Mouse (Mus musculus) small intestine, adult 2 months (tissue): Measurements from ENCODE around the gene Gab2.

ENCODE experiments used
- CTCF ChIP-seq: fragments of 200-500 bp; IDR thresholded peaks from 2 replicates; pipeline ENCODE4 v1.5.1; 2012; ENCODE audit warnings: low read depth, mild to moderate bottlenecking, control low read depth, inconsistent platforms, low read length, moderate library complexity, mixed read lengths; ENCODE audit not compliant: insufficient replicate concordance, insufficient read length; ENCODE audit errors: extremely low read depth
- POLR2A ChIP-seq: fragments of 200-500 bp; IDR thresholded peaks from 2 replicates; pipeline ENCODE4 v1.6.1; 2012; ENCODE audit warnings: low read depth, mild to moderate bottlenecking, control low read depth, inconsistent platforms, low read length, moderate library complexity

DNA sequence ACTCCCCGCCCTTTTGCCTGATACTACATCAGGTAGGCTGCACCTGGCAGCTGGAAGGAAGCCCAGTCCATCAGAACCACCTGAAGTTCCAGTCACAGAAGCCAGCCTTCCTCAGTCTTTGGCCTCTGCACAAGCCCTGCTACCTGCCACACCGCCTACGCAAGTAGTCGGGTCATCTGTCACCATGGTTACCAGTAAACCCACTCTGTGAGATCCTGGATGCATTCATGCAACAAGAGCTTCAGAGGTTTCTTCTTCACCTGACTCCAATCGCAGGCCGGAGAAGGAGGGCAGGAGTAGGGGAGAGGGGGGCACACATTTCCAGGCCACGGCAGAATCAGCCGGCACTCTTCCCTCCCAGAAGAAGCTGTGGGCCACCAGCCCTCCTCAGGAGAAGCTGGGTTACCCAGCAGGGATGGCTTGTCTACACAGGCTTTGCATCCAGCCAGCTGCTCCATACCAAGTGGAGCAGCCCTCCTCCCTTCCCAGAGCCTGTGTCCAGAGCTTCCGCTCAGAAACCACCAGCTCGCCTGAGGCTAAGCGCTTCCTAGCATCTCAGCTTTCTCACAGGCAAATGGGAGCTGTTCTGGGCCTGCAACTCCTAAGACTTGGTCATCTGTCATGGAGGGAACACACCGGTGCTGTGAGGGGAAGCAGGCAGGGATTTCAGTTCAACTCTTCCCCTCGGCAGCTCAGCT lies 247.7 kb downstream of the Gab2 start:
- TF ChIP-seq CTCF: no peak
- no peak for TF ChIP-seq POLR2A
